Comparison of ENCODE assay signal across 18 mouse cellular contexts in the genomic region with DNA sequence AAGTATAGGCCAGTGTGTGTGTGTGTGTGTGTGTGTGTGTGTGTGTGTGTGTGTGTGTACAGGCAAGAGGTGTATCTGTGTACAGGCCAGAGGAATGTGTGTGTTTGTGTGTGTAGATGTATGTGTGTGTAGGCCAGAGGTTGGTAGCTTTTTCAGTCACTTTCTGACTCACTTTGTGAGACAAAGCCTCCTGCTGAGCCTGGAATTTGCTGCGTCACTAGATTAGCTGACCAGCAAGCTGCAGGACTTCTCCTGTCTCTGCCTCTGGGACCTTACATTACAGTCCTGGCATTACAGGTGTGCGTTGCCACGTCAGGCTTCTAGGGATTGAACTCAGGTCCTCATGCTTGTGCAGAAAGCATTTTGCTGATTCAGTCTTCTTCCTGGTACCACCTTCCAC. TPM values are rescaled to one million over a fixed set of nuclear protein-coding genes. Genes with fewer than 3 reads are reported as not detected.
DNase-seq lines count a peak whose midpoint lies in the region; ATAC-seq and TF ChIP-seq lines count a peak whose summit lies in the region.
"Had no signal": no experiment of that assay in that cellular context is flagged by ENCODE, and none has a peak within 500 bp of the region (broad histone marks: within the 10 kb centered on the region; RNA-seq: fewer than 3 reads in every experiment).

No protein-coding gene starts in this region.

- no peak overlapping the region for H3K4me2 ChIP-seq in forebrain, embryonic 11.5 days (ENCODE audit: low read depth, low read length, severe bottlenecking)
- H3K4me2 ChIP-seq in forebrain, embryonic 15.5 days (replicated peaks), result no peak overlapping the region
- H3K4me2 ChIP-seq: embryonic facial prominence, embryonic 15.5 days; limb, embryonic 12.5 days; liver, embryonic 13.5 days; stomach, embryonic 15.5 days had no signal

- H3K4me3 ChIP-seq in forebrain, embryonic 11.5 days (ENCODE audit: low read depth, low read length), result no peak overlapping the region
- no peak overlapping the region for H3K4me3 ChIP-seq in forebrain, embryonic 10.5 days
- 0 out of 2 replicates have a peak overlapping the region, but pooled peaks have one; percentile 0 for H3K4me3 ChIP-seq in E14TG2a.4 (replicated peaks; ENCODE audit: low read length)
- no peak overlapping the region for H3K4me3 ChIP-seq in forebrain, embryonic 15.5 days
- H3K4me3 ChIP-seq: embryonic facial prominence, embryonic 15.5 days; left cerebral cortex, adult 2 months; limb, embryonic 12.5 days; liver, embryonic 13.5 days; stomach, embryonic 15.5 days had no signal

- DNase-seq in forebrain, embryonic 11.5 days (ENCODE audit: low spot score), result no peak
- DNase-seq in forebrain, embryonic 10.5 days (ENCODE audit: extremely low spot score, low spot score), result no peak
- DNase-seq in kidney, postnatal 10 days, result peak; percentile 14
- no peak for DNase-seq in kidney, postnatal 4 days
- no peak for DNase-seq in ovary, postnatal 36 days (ENCODE audit: low spot score)
- DNase-seq in spleen, adult 18-20 months, result no peak

- no peak overlapping the region for H3K9ac ChIP-seq in forebrain, embryonic 11.5 days (ENCODE audit: low read length)
- no peak overlapping the region for H3K9ac ChIP-seq in forebrain, embryonic 15.5 days (replicated peaks)
- H3K9ac ChIP-seq: embryonic facial prominence, embryonic 15.5 days; limb, embryonic 12.5 days; liver, embryonic 13.5 days; stomach, embryonic 15.5 days had no signal

- peaks cover 5% of the 10 kb centered on the region; the same call in 1 of the 2 replicates for H3K4me1 ChIP-seq in forebrain, embryonic 11.5 days (replicated peaks; ENCODE audit: control insufficient read depth, insufficient read depth, low read length)
- H3K4me1 ChIP-seq in forebrain, embryonic 10.5 days, result peaks cover 29% of the 10 kb centered on the region
- H3K4me1 ChIP-seq in E14TG2a.4 (replicated peaks; ENCODE audit: low read depth, low read length), result peaks cover 58% of the 10 kb centered on the region
- H3K4me1 ChIP-seq in forebrain, embryonic 15.5 days, result peaks cover 9% of the 10 kb centered on the region

- no peaks in the 10 kb centered on the region for H3K36me3 ChIP-seq in forebrain, embryonic 11.5 days (ENCODE audit: control insufficient read depth, insufficient read depth, low read length)
- no peaks in the 10 kb centered on the region for H3K36me3 ChIP-seq in forebrain, embryonic 10.5 days (replicated peaks)
- peaks cover 7% of the 10 kb centered on the region for H3K36me3 ChIP-seq in E14TG2a.4 (ENCODE audit: insufficient read depth, low read length)
- H3K36me3 ChIP-seq in forebrain, embryonic 15.5 days, result no peaks in the 10 kb centered on the region
- H3K36me3 ChIP-seq: embryonic facial prominence, embryonic 15.5 days; limb, embryonic 12.5 days; liver, embryonic 13.5 days; stomach, embryonic 15.5 days had no signal

- no peaks in the 10 kb centered on the region for H3K27me3 ChIP-seq in forebrain, embryonic 11.5 days (ENCODE audit: control insufficient read depth, insufficient read depth, low read length)
- H3K27me3 ChIP-seq in forebrain, embryonic 10.5 days (ENCODE audit: poor library complexity, severe bottlenecking), result no peaks in the 10 kb centered on the region
- no peaks in the 10 kb centered on the region for H3K27me3 ChIP-seq in E14TG2a.4 (ENCODE audit: insufficient read depth, low read length)
- no peaks in the 10 kb centered on the region for H3K27me3 ChIP-seq in forebrain, embryonic 15.5 days
- H3K27me3 ChIP-seq: CH12.LX; embryonic facial prominence, embryonic 15.5 days; limb, embryonic 12.5 days; liver, embryonic 13.5 days; megakaryocyte, embryonic 14.5 days; stomach, embryonic 15.5 days had no signal

- no peaks in the 10 kb centered on the region for H3K9me3 ChIP-seq in forebrain, embryonic 11.5 days (ENCODE audit: control insufficient read depth, low read length)
- no peaks in the 10 kb centered on the region for H3K9me3 ChIP-seq in forebrain, embryonic 10.5 days
- H3K9me3 ChIP-seq in E14TG2a.4 (ENCODE audit: low read length), result no peaks in the 10 kb centered on the region
- H3K9me3 ChIP-seq in forebrain, embryonic 15.5 days, result no peaks in the 10 kb centered on the region
- H3K9me3 ChIP-seq: embryonic facial prominence, embryonic 15.5 days; limb, embryonic 12.5 days; liver, embryonic 13.5 days; megakaryocyte, embryonic 14.5 days; stomach, embryonic 15.5 days had no signal

- no peak for TF ChIP-seq CTCF in E14TG2a.4 (conservative IDR thresholded peaks at IDR 0.05; ENCODE audit: low read length)

- ATAC-seq in forebrain, embryonic 11.5 days (replicated peaks; ENCODE audit: low FRiP score), result peak; percentile 31; the same call in 1 of the 2 replicates
- 0 out of 2 replicates have a peak, but pooled peaks have one; percentile 1 for ATAC-seq in forebrain, embryonic 15.5 days (replicated peaks)

- 30% methylated on average over 3 of the region's 3 CpGs for WGBS in forebrain, embryonic 11.5 days
- 38% methylated on average over 3 of the region's 3 CpGs for WGBS in forebrain, embryonic 10.5 days
- WGBS in forebrain, embryonic 15.5 days, result 42% methylated on average over 3 of the region's 3 CpGs

- no peak overlapping the region for H3K27ac ChIP-seq in forebrain, embryonic 11.5 days (ENCODE audit: low read depth, low read length)
- H3K27ac ChIP-seq in forebrain, embryonic 10.5 days, result no peak overlapping the region
- H3K27ac ChIP-seq in forebrain, embryonic 15.5 days (replicated peaks), result no peak overlapping the region
- H3K27ac ChIP-seq: embryonic facial prominence, embryonic 15.5 days; kidney, postnatal 0 days; left cerebral cortex, adult 2 months; limb, embryonic 12.5 days; liver, embryonic 13.5 days; stomach, embryonic 15.5 days had no signal

RNA-seq across cellular contexts. Expression of gene Rps21, which starts 5.3 kb away (rescaled TPM):
- polyA plus RNA-seq in forebrain, embryonic 11.5 days (2014; fragmentation: Nextera tagmentation; extraction: Ambion mirVana), result 423 and 468 TPM in 2 replicates
- polyA plus RNA-seq in forebrain, embryonic 10.5 days (2016; fragmentation: Nextera tagmentation; extraction: Ambion mirVana), result 560 and 577 TPM in 2 replicates
- polyA plus RNA-seq in forebrain, embryonic 15.5 days (2015; fragmentation: Nextera tagmentation; extraction: Ambion mirVana), result 407 and 432 TPM in 2 replicates

RNA-seq across cellular contexts. Expression of gene Cables2, which starts 21.5 kb away (rescaled TPM):
- polyA plus RNA-seq in forebrain, embryonic 11.5 days (2014; fragmentation: Nextera tagmentation; extraction: Ambion mirVana), result 16.8 and 18.7 TPM in 2 replicates
- polyA plus RNA-seq in forebrain, embryonic 10.5 days (2016; fragmentation: Nextera tagmentation; extraction: Ambion mirVana), result 9.2 and 12.0 TPM in 2 replicates
- 18.4 and 21.6 TPM in 2 replicates for polyA plus RNA-seq in forebrain, embryonic 15.5 days (2015; fragmentation: Nextera tagmentation; extraction: Ambion mirVana)

RNA-seq across cellular contexts. Expression of gene Lama5, which starts 26.2 kb away (rescaled TPM):
- 5.9 and 7.8 TPM in 2 replicates for polyA plus RNA-seq in forebrain, embryonic 11.5 days (2014; fragmentation: Nextera tagmentation; extraction: Ambion mirVana)
- 10.7 and 11.2 TPM in 2 replicates for polyA plus RNA-seq in forebrain, embryonic 10.5 days (2016; fragmentation: Nextera tagmentation; extraction: Ambion mirVana)
- polyA plus RNA-seq in forebrain, embryonic 15.5 days (2015; fragmentation: Nextera tagmentation; extraction: Ambion mirVana), result 3.0 and 3.1 TPM in 2 replicates

RNA-seq across cellular contexts. Expression of gene Rbbp8nl, which starts 37.8 kb away (rescaled TPM):
- polyA plus RNA-seq in forebrain, embryonic 11.5 days (2014; fragmentation: Nextera tagmentation; extraction: Ambion mirVana), result 0.08 TPM in 1 of 2 replicates, not detected in the other
- polyA plus RNA-seq in forebrain, embryonic 10.5 days (2016; fragmentation: Nextera tagmentation; extraction: Ambion mirVana), result 0.32 and 0.35 TPM in 2 replicates
- polyA plus RNA-seq in forebrain, embryonic 15.5 days (2015; fragmentation: Nextera tagmentation; extraction: Ambion mirVana), result not detected in 2 replicates
- polyA plus RNA-seq: heart, embryonic 14.5 days; liver, embryonic 13.5 days; spleen, adult 2 months had no signal
